Comparison of ENCODE assay signal across 11 mouse cellular contexts in the genomic region with DNA sequence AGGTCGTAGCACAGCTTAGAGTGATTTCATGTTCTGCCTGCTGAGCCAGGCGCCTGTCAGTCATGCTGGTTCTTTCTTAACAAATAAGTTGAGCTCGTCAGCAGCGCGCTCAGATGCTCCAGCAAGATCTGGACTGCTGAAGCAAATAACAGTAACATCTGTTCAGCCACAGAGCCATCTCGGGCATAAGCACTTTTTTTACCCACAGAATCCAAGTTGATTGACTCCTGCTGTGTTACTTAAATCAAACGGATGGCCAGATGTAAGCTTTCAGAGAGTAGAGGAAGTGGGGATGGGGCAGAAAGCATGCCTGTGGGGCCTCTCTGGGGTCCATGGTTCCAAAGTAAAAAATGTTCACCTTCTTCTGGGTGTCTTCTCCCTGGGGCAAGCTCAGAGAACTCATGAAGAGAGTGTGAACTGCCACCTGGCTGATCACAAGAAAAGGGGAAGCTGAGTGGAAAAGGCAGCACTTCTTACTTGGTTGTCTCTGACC. TPM values are rescaled to one million over a fixed set of nuclear protein-coding genes. Genes with fewer than 3 reads are reported as not detected.
DNase-seq lines count a peak whose midpoint lies in the region; ATAC-seq lines count a peak whose summit lies in the region.
"Had no signal": no experiment of that assay in that cellular context is flagged by ENCODE, and none has a peak within 500 bp of the region (broad histone marks: within the 10 kb centered on the region; RNA-seq: fewer than 3 reads in every experiment).

No protein-coding gene starts in this region.

- no peaks in the 10 kb centered on the region for H3K36me3 ChIP-seq in hindbrain, embryonic 14.5 days (replicated peaks; ENCODE audit: control insufficient read depth, insufficient read depth)
- H3K36me3 ChIP-seq in hindbrain, embryonic 16.5 days (ENCODE audit: control insufficient read depth, insufficient read depth, low read length), result no peaks in the 10 kb centered on the region

- no peak overlapping the region for H3K4me3 ChIP-seq in hindbrain, embryonic 14.5 days (replicated peaks; ENCODE audit: low read length)
- H3K4me3 ChIP-seq in hindbrain, embryonic 16.5 days (ENCODE audit: low read length), result no peak overlapping the region

- no peak for ATAC-seq in hindbrain, embryonic 14.5 days (ENCODE audit: low FRiP score)
- ATAC-seq in hindbrain, embryonic 16.5 days, result no peak; the same call in 1 of the 2 replicates

- no peak overlapping the region for H3K9ac ChIP-seq in hindbrain, embryonic 14.5 days
- no peak overlapping the region for H3K9ac ChIP-seq in hindbrain, embryonic 16.5 days (ENCODE audit: low read depth, low read length)

- no peak overlapping the region for H3K4me2 ChIP-seq in hindbrain, embryonic 14.5 days (replicated peaks)
- no peak overlapping the region for H3K4me2 ChIP-seq in hindbrain, embryonic 16.5 days (ENCODE audit: low read length)

- no peaks in the 10 kb centered on the region for H3K9me3 ChIP-seq in hindbrain, embryonic 14.5 days (ENCODE audit: control insufficient read depth, low read length)
- H3K9me3 ChIP-seq in hindbrain, embryonic 16.5 days (ENCODE audit: control insufficient read depth, low read length), result no peaks in the 10 kb centered on the region

- H3K27me3 ChIP-seq in hindbrain, embryonic 14.5 days (ENCODE audit: control insufficient read depth, insufficient read depth, low read length), result no peaks in the 10 kb centered on the region
- no peaks in the 10 kb centered on the region for H3K27me3 ChIP-seq in hindbrain, embryonic 16.5 days (replicated peaks; ENCODE audit: control insufficient read depth, insufficient read depth, low read length)

- WGBS in hindbrain, embryonic 14.5 days, result 30% methylated on average over 7 of the region's 7 CpGs
- WGBS in hindbrain, embryonic 16.5 days, result 24% methylated on average over 7 of the region's 7 CpGs

- H3K4me1 ChIP-seq in hindbrain, embryonic 14.5 days (replicated peaks; ENCODE audit: control insufficient read depth, insufficient read depth, low read length), result no peaks in the 10 kb centered on the region
- H3K4me1 ChIP-seq in hindbrain, embryonic 16.5 days (ENCODE audit: control insufficient read depth, insufficient read depth, low read depth, low read length), result peaks cover 2% of the 10 kb centered on the region

- H3K27ac ChIP-seq in hindbrain, embryonic 14.5 days, result no peak overlapping the region
- no peak overlapping the region for H3K27ac ChIP-seq in hindbrain, embryonic 16.5 days (ENCODE audit: low read depth, low read length)

- peak; percentile 25 for DNase-seq in hindbrain, embryonic 14.5 days (ENCODE audit: low spot score)
- DNase-seq in NIH3T3 (ENCODE audit: low read depth), result peak; percentile 65
- DNase-seq in embryo, embryonic 9.5 days (ENCODE audit: extremely low spot score), result peak; percentile 15
- peak; percentile 13 for DNase-seq in naive thymus-derived CD4-positive, alpha-beta T cell, adult 2 months (ENCODE audit: low read depth)
- no peak for DNase-seq in right cerebral cortex, postnatal 4 days
- no peak for DNase-seq in left cerebral cortex, adult 8-10 months (ENCODE audit: low spot score in 2 of 2)
- DNase-seq in cerebellum, postnatal 25 days, result no peak
- DNase-seq: cerebellum, adult 11 months; kidney, postnatal 36 days; right cerebral cortex, adult 18-20 months had no signal

RNA-seq across cellular contexts. Expression of a gene that starts 3.5 kb away (rescaled TPM):
- polyA plus RNA-seq in hindbrain, embryonic 14.5 days (2014; fragmentation: Nextera tagmentation; extraction: Ambion mirVana), result 13.0 and 14.3 TPM in 2 replicates
- polyA plus RNA-seq in hindbrain, embryonic 16.5 days (2015; fragmentation: Nextera tagmentation; extraction: Ambion mirVana), result 11.4 and 13.2 TPM in 2 replicates
- 10 to 100 TPM; 39.1 to 48.8 (median 45.3) TPM for total RNA-seq in left cerebral cortex, adult 8-10 months (2022)

Comparison
In these comparisons a context has a peak if more than half of its experiments do, and no peak if none do; other contexts are left out.
1. DNase-seq: peak in hindbrain, embryonic 14.5 days (single experiment), NIH3T3 (single experiment), embryo, embryonic 9.5 days (single experiment) and naive thymus-derived CD4-positive, alpha-beta T cell, adult 2 months (single experiment); none in right cerebral cortex, postnatal 4 days (single experiment), left cerebral cortex, adult 8-10 months (0 of 2) and cerebellum, postnatal 25 days (0 of 2).